Mouse (Mus musculus): Measurements from ENCODE around the gene Gm11084. TPM values are rescaled to one million over a fixed set of nuclear protein-coding genes. Genes with fewer than 3 reads are reported as not detected.
A peak's percentile ranks its signal among the peaks of the same experiment; 100 is the strongest.

The Gm11084 gene
- polyA plus RNA-seq, 2 experiments, result not detected

DNA sequence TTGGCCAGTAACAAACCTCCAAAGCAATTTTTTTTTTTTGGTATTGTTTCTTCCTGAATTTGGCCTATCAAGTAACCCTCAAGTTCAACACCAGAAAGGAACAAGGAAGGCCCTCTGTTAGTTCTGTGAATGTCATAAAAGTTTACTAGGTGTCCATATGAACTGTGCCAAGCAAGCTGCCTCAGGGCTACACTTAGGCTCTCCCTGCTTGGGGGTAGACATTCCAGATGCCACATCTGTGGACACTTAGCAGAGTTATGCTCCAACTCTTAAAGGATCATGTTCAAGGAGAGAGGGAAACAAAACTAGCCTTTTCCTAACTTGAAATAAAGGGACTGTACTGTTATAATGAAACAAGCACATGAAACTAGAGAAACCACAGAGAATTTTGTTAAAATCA is 54.3 kb downstream of the Gm11084 start:
- ATAC-seq (ENCODE audit: low FRiP score, low read depth) (peak; percentile 62), DNase-seq (ENCODE audit: low spot score) (peak; percentile 57)
- peaks cover 10% of the 10 kb centered on the region for H3K4me1 ChIP-seq (ENCODE audit: control insufficient read depth, insufficient read depth, low read length)
- no peak overlapping the region for H3K4me3 ChIP-seq (replicated peaks; ENCODE audit: low read length)
- H3K9me3 ChIP-seq (ENCODE audit: control insufficient read depth, low read length), result no peaks in the 10 kb centered on the region
- TF ChIP-seq POLR2A (IDR thresholded peaks at IDR 0.05; ENCODE audit: borderline replicate concordance, extremely low read depth, insufficient read depth, insufficient read length), result no peak
- H3K36me3 ChIP-seq (ENCODE audit: control insufficient read depth, insufficient read depth, low read length), result peaks cover 7% of the 10 kb centered on the region
- no peak overlapping the region for H3K4me2 ChIP-seq (replicated peaks; ENCODE audit: low read depth, low read length, severe bottlenecking)
- no peak overlapping the region for H3K9ac ChIP-seq (ENCODE audit: low read depth, low read length, severe bottlenecking)
- H3K27me3 ChIP-seq (ENCODE audit: control insufficient read depth, insufficient read depth, low read length), result no peaks in the 10 kb centered on the region
- H3K27ac ChIP-seq (replicated peaks; ENCODE audit: low read depth, low read length), result no peak overlapping the region

GRCm38 (mm10) chr2:72924981-72925380 is 61.5 kb downstream of the Gm11084 start:
- no peak for TF ChIP-seq POLR2A (IDR thresholded peaks at IDR 0.05; ENCODE audit: borderline replicate concordance, extremely low read depth, insufficient read depth, insufficient read length)
- DNase-seq (ENCODE audit: low spot score) (no peak), ATAC-seq (ENCODE audit: low FRiP score, low read depth) (no peak)
- Histone ChIP-seq H3K4me2 (replicated peaks; ENCODE audit: low read depth, low read length, severe bottlenecking) (no peak overlapping the region), H3K27me3 (ENCODE audit: control insufficient read depth, insufficient read depth, low read length) (no peaks in the 10 kb centered on the region), H3K27ac (replicated peaks; ENCODE audit: low read depth, low read length) (no peak overlapping the region), H3K9me3 (ENCODE audit: control insufficient read depth, low read length) (no peaks in the 10 kb centered on the region), H3K4me1 (ENCODE audit: control insufficient read depth, insufficient read depth, low read length) (no peaks in the 10 kb centered on the region; the same call in 1 of the 2 replicates), H3K4me3 (replicated peaks; ENCODE audit: low read length) (no peak overlapping the region), H3K9ac (ENCODE audit: low read depth, low read length, severe bottlenecking) (no peak overlapping the region), H3K36me3 (ENCODE audit: control insufficient read depth, insufficient read depth, low read length) (no peaks in the 10 kb centered on the region)
- 94% methylated on average over 10 of the region's 10 CpGs for WGBS

Small RNA genes within 50 kb of the gene (microRNA-seq; reads per million reads assigned to microRNA genes)
- gene Gm25960, result not detected

Other genes starting within 250 kb of the Gm11084 start
- 40.3 and 42.4 TPM in 2 replicates for gene Sp3, start 6.3 kb downstream of the Gm11084 start, polyA plus RNA-seq (2012; rRNA removed)
- gene Sp3, start 6.3 kb downstream of the Gm11084 start, polyA plus RNA-seq (2014; fragmentation: Nextera tagmentation; extraction: Ambion mirVana), result 70.1 and 75.2 TPM in 2 replicates
- 33.6 and 49.7 TPM in 2 replicates for gene Ola1, start 232.2 kb upstream of the Gm11084 start, polyA plus RNA-seq (2012; rRNA removed)
- 89.8 and 95.4 TPM in 2 replicates for gene Ola1, start 232.2 kb upstream of the Gm11084 start, polyA plus RNA-seq (2014; fragmentation: Nextera tagmentation; extraction: Ambion mirVana)